Mouse (Mus musculus) MEL (cell line): ENCODE measurements around the gene Zdhhc21. TPM values are rescaled to one million over a fixed set of nuclear protein-coding genes. Genes with fewer than 3 reads are reported as not detected.

Experiments used
- DNase-seq: peaks from one replicate; pipeline ENCODE4 v3.0.0; 2011; ENCODE audit warnings: low read depth, low spot score
- H3K27ac ChIP-seq: 2 replicates; pipeline ENCODE4 v1.5.1; 2012; ENCODE audit warnings: low read depth, mild to moderate bottlenecking, control low read depth, low read length, moderate library complexity; ENCODE audit not compliant: control insufficient read depth
- H3K27me3 ChIP-seq, 2 experiments: fragments of 150-350 bp in 1 of 2; sonication (generic) in 1 of 2; 2 replicates each; pipeline ENCODE4 v1.6.1; 2012; ENCODE audit warnings: low read length in 2 of 2, mild to moderate bottlenecking in 2 of 2, improper control_type of control experiment in 1 of 2, moderate library complexity in 1 of 2; ENCODE audit not compliant: insufficient read depth in 2 of 2, control insufficient read depth in 1 of 2
- H3K36me3 ChIP-seq, 2 experiments: 2 replicates each; pipeline ENCODE4 v1.6.1; 2012 to 2014; ENCODE audit warnings: low read length in 2 of 2, improper control_type of control experiment in 1 of 2, inconsistent platforms in 1 of 2, mild to moderate bottlenecking in 1 of 2; ENCODE audit not compliant: insufficient read depth in 2 of 2, control insufficient read depth in 1 of 2
- H3K4me1 ChIP-seq, 2 experiments: fragments of 150-350 bp in 1 of 2; sonication (generic) in 1 of 2; 2 replicates each; pipeline ENCODE4 v1.6.1; 2012; ENCODE audit warnings: low read length in 2 of 2, improper control_type of control experiment in 1 of 2, mild to moderate bottlenecking in 1 of 2; ENCODE audit not compliant: insufficient read depth in 2 of 2, control insufficient read depth in 1 of 2
- H3K4me3 ChIP-seq, 2 experiments: fragments of 150-350 bp in 1 of 2; sonication (generic) in 1 of 2; 2 replicates each; pipeline ENCODE4 v1.5.1; 2012; ENCODE audit warnings: low read depth in 2 of 2, low read length in 2 of 2, mild to moderate bottlenecking in 2 of 2, moderate library complexity in 2 of 2, control low read depth in 1 of 2, improper control_type of control experiment in 1 of 2; ENCODE audit not compliant: control insufficient read depth in 1 of 2, insufficient read depth in 1 of 2
- H3K79me2 ChIP-seq: 2 replicates; pipeline ENCODE4 v1.6.1; 2012; ENCODE audit warnings: mild to moderate bottlenecking, low read length, moderate library complexity; ENCODE audit not compliant: control insufficient read depth, poor library complexity, insufficient read depth
- H3K9ac ChIP-seq: 2 replicates; pipeline ENCODE4 v1.6.1; 2012; ENCODE audit warnings: low read depth, mild to moderate bottlenecking, control low read depth, low read length, moderate library complexity; ENCODE audit not compliant: control insufficient read depth, poor library complexity, severe bottlenecking
- H3K9me3 ChIP-seq: fragments of 150-350 bp; sonication (generic); replicated peaks from 2 replicates; pipeline ENCODE4 v1.6.1; 2012; ENCODE audit warnings: mild to moderate bottlenecking, low read length, improper control_type of control experiment, moderate library complexity; ENCODE audit not compliant: insufficient read depth
- CHD1 ChIP-seq: IDR thresholded peaks from 2 replicates; pipeline ENCODE4 v1.6.1; 2012; ENCODE audit warnings: low read depth, mild to moderate bottlenecking, inconsistent platforms, low read length, improper control_type of control experiment
- GABPA ChIP-seq: IDR thresholded peaks from 2 replicates; pipeline ENCODE4 v1.6.1; 2012; ENCODE audit warnings: low read depth, mild to moderate bottlenecking, inconsistent platforms, low read length, improper control_type of control experiment, moderate library complexity
- HCFC1 ChIP-seq: IDR thresholded peaks from 2 replicates; pipeline ENCODE4 v1.6.1; 2012; ENCODE audit warnings: low read depth, mild to moderate bottlenecking, inconsistent platforms, low read length, improper control_type of control experiment, moderate library complexity
- MAFK ChIP-seq: IDR thresholded peaks from 2 replicates; pipeline ENCODE4 v1.6.1; 2011; ENCODE audit warnings: low read depth, mild to moderate bottlenecking, low read length, improper control_type of control experiment, borderline replicate concordance
- MYB ChIP-seq: IDR thresholded peaks from 2 replicates; pipeline ENCODE4 v1.6.1; 2011; ENCODE audit warnings: mild to moderate bottlenecking, low read depth, low read length, improper control_type of control experiment
- MYC ChIP-seq: IDR thresholded peaks from 2 replicates; pipeline ENCODE4 v1.6.1; 2011; ENCODE audit warnings: low read depth, mild to moderate bottlenecking, low read length, improper control_type of control experiment, moderate library complexity
- NELFE ChIP-seq: IDR thresholded peaks from 2 replicates; pipeline ENCODE4 v1.6.1; 2011; ENCODE audit warnings: low read depth, low read length, improper control_type of control experiment
- RAD21 ChIP-seq: IDR thresholded peaks from 2 replicates; pipeline ENCODE4 v1.6.1; 2011; ENCODE audit warnings: mild to moderate bottlenecking, low read depth, low read length, improper control_type of control experiment
- TBP ChIP-seq: IDR thresholded peaks from 2 replicates; pipeline ENCODE4 v1.8.0; 2011; ENCODE audit warnings: low read depth, low read length, improper control_type of control experiment
- USF1 ChIP-seq: IDR thresholded peaks from 2 replicates; pipeline ENCODE4 v1.6.1; 2014; ENCODE audit warnings: low read depth, mild to moderate bottlenecking, inconsistent platforms, low read length, improper control_type of control experiment, moderate library complexity
- ZNF384 ChIP-seq: IDR thresholded peaks from 2 replicates; pipeline ENCODE4 v1.6.1; 2012; ENCODE audit warnings: low read depth, mild to moderate bottlenecking, inconsistent platforms, low read length, improper control_type of control experiment
- polyA plus RNA-seq, 2 experiments: library from polyadenylated mRNA; stranded (reverse) in 1 of 2; unstranded in 1 of 2; fragments of >175 nt in 1 of 2; fragments of >200 nt in 1 of 2; gene quantifications; 2 replicates each; pipeline versions ENCODE4 v1.2.1 to v1.2.4; 2012; ENCODE audit warnings: low replicate concordance in 2 of 2, low read depth in 1 of 2; ENCODE audit not compliant: insufficient read length in 2 of 2, insufficient read depth in 1 of 2, missing spikeins in 1 of 2
- total RNA-seq: library from RNA; depleted of rRNA; stranded (reverse); fragments of 300-350 nt; gene quantifications from 2 replicates; pipeline ENCODE4 v1.2.3, GENCODE M21; 2012

Gene Zdhhc21
- total and polyA plus RNA-seq, 3 experiments: 6.5 to 7.8 TPM; not detected in 1

DNA sequence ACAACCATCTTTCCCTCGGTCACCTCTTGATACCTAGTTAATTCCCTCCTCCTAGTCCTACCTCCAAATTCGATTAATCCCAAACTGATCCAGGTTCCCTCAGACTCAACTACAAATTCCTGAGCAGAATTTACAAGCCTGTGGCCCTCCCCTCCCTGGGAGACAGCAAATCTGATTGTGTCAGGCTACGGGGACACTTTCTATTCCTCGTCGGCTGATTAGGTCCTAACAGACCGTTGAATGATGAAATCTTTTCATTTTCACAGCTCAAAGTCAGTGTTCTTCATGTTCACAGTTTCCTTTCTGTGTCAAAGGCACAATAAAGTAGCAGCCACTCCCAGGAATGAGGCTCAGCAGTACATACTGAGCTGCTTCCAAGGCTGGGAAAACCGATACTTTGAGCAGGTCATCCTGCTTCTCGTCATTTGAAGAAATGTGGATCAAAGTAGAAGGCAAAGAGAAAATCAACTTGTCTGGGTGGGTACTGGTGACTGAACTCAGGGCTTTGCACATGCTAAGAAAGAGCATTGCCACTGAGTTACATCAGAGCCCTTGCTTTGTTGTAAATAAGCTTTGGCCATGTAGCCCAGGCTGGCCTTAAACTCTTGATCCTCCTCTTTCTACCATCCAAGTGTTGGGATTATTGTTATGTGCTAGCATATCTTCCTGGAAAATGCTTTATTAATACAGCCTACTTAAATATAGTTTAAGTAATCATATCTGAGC lies 5.4 kb upstream of the Zdhhc21 start:
- no peak for DNase-seq
- TF ChIP-seq RAD21: no peak
- H3K27ac ChIP-seq: no peak overlapping the region
- no peaks in the 10 kb centered on the region for H3K79me2 ChIP-seq
- H3K9me3 ChIP-seq: no peaks in the 10 kb centered on the region
- no peaks in the 10 kb centered on the region for H3K4me1 ChIP-seq
- no peaks in the 10 kb centered on the region for H3K27me3 ChIP-seq
- no peak overlapping the region for H3K4me3 ChIP-seq
- no peak overlapping the region for H3K9ac ChIP-seq
- H3K36me3 ChIP-seq: no peaks in the 10 kb centered on the region; a peak in 1 of 4 replicates

DNA sequence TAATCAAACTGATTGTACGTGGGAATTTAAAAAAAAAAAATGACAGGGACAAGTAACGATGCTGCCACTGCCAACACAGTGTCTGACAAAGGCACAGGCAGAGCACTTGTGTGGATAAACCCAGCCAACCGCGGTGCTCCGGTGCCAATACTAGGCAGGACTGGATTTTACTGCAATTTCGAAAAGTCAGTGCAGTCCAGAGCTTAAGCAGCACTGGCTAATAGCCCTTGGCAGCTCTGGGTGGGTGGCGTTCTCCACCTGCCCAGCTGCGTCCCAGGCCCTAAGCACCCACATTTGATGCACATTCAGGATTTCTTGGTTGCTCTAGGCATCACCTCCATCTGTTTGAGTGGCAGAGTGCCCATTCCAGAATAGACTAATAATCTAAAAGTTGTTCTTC lies 3.6 kb upstream of the Zdhhc21 start:
- DNase-seq: no peak
- Histone ChIP-seq H3K36me3 (peaks cover 0 to 8% of the 10 kb centered on the region in 2 experiments; a peak in 2 of 4 replicates), H3K9me3 (no peaks in the 10 kb centered on the region), H3K9ac (no peak overlapping the region), H3K27ac (no peak overlapping the region), H3K4me1 (peaks cover 0 to 6% of the 10 kb centered on the region in 2 experiments; a peak in 1 of 4 replicates), H3K27me3 (no peaks in the 10 kb centered on the region), H3K4me3 (no peak overlapping the region), H3K79me2 (peaks cover 6% of the 10 kb centered on the region; the same call in 1 of the 2 replicates)
- TF ChIP-seq MYB: no peak

DNA sequence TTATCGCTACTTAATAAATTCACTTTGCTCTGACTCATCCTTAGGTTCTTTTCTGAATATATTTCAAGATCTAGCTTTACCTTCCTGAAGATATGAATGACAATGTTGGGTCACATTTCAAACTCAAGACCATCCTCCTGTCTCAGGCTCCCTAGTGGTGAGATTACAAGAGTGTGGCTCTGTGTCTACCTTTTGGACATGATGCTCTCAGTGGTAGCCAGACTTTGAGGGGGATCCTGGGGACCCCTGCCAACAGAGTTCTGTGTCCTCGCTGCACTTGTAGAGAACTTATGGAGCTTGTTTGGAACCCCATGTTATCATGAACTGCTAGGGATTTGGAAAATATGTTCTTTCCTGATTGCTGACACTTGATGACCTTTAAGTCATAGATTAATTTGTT lies 1.7 kb upstream of the Zdhhc21 start:
- Histone ChIP-seq H3K36me3 (peaks cover 0 to 14% of the 10 kb centered on the region in 2 experiments; a peak in 2 of 4 replicates), H3K27me3 (no peaks in the 10 kb centered on the region), H3K9me3 (no peaks in the 10 kb centered on the region), H3K79me2 (peaks cover 6% of the 10 kb centered on the region; the same call in 1 of the 2 replicates), H3K9ac (no peak overlapping the region), H3K4me1 (peaks cover 4 to 8% of the 10 kb centered on the region in 2 experiments; a peak in 2 of 4 replicates), H3K27ac (no peak overlapping the region), H3K4me3 (no peak overlapping the region)
- no peak for DNase-seq
- TF ChIP-seq MAFK: no peak
- TF ChIP-seq MYC: no peak
- TF ChIP-seq HCFC1: no peak
- TF ChIP-seq RAD21: no peak
- TF ChIP-seq USF1: no peak
- TF ChIP-seq ZNF384: no peak
- no peak for TF ChIP-seq CHD1
- TF ChIP-seq TBP: no peak
- no peak for TF ChIP-seq NELFE
- TF ChIP-seq GABPA: no peak
